Mouse (Mus musculus): Measurements from ENCODE around the gene Ldha. TPM values are rescaled to one million over a fixed set of nuclear protein-coding genes. Genes with fewer than 3 reads are reported as not detected.

The Ldha gene
- total and polyA plus RNA-seq, 2 experiments from 2014 or later, result 1,604 to 1,727 TPM

- Histone ChIP-seq H3K9me3 (replicated peaks; ENCODE audit: control insufficient read depth, low read length) (no peaks in the 10 kb centered on the region), H3K27me3 (ENCODE audit: control insufficient read depth, insufficient read depth, low read length) (no peaks in the 10 kb centered on the region), H3K4me2 (ENCODE audit: low read depth, low read length) (no peak overlapping the region), H3K27ac (ENCODE audit: low read depth) (no peak overlapping the region), H3K36me3 (replicated peaks; ENCODE audit: control insufficient read depth, insufficient read depth, low read length) (peaks cover 87% of the 10 kb centered on the region), H3K9ac (replicated peaks; ENCODE audit: low read depth, low read length) (no peak overlapping the region), H3K4me3 (ENCODE audit: low read depth, low read length) (no peak overlapping the region), H3K4me1 (ENCODE audit: control insufficient read depth, insufficient read depth) (no peaks in the 10 kb centered on the region)
- DNase-seq (ENCODE audit: low spot score), result no peak
- 83% methylated on average over 1 of the region's 1 CpGs for WGBS
- no peak for TF ChIP-seq CTCF (IDR thresholded peaks at IDR 0.05; ENCODE audit: low read depth)
- no peak for TF ChIP-seq EP300 (IDR thresholded peaks at IDR 0.05; ENCODE audit: low read depth)
- no peak for ATAC-seq (ENCODE audit: insufficient read depth, low read depth)
Observed at GRCm38 (mm10) chr7:46852666-46853065, 11.4 kb downstream of the Ldha start.

GRCm38 (mm10) chr7:46853365-46853764, 12.1 kb downstream of the Ldha start:
- Histone ChIP-seq H3K27ac (ENCODE audit: low read depth) (no peak overlapping the region; the same call in 1 of the 2 replicates), H3K4me1 (ENCODE audit: control insufficient read depth, insufficient read depth) (no peaks in the 10 kb centered on the region), H3K9me3 (replicated peaks; ENCODE audit: control insufficient read depth, low read length) (no peaks in the 10 kb centered on the region), H3K4me2 (ENCODE audit: low read depth, low read length) (no peak overlapping the region), H3K36me3 (replicated peaks; ENCODE audit: control insufficient read depth, insufficient read depth, low read length) (peaks cover 80% of the 10 kb centered on the region), H3K9ac (replicated peaks; ENCODE audit: low read depth, low read length) (no peak overlapping the region), H3K27me3 (ENCODE audit: control insufficient read depth, insufficient read depth, low read length) (no peaks in the 10 kb centered on the region), H3K4me3 (ENCODE audit: low read depth, low read length) (no peak overlapping the region)
- 76% methylated on average over 9 of the region's 9 CpGs for WGBS
- ATAC-seq (ENCODE audit: insufficient read depth, low read depth) (no peak), DNase-seq (ENCODE audit: low spot score) (no peak)
- no peak for TF ChIP-seq EP300 (IDR thresholded peaks at IDR 0.05; ENCODE audit: low read depth)

GRCm38 (mm10) chr7:46855866-46856560, 14.7 kb downstream of the Ldha start:
- no peaks in the 10 kb centered on the region for H3K9me3 ChIP-seq (replicated peaks; ENCODE audit: control insufficient read depth, low read length)
- no peak overlapping the region for H3K4me3 ChIP-seq (ENCODE audit: low read depth, low read length)
- peaks cover 54% of the 10 kb centered on the region for H3K36me3 ChIP-seq (replicated peaks; ENCODE audit: control insufficient read depth, insufficient read depth, low read length)
- H3K4me1 ChIP-seq (ENCODE audit: control insufficient read depth, insufficient read depth), result no peaks in the 10 kb centered on the region
- no peak overlapping the region for H3K4me2 ChIP-seq (ENCODE audit: low read depth, low read length)
- no peak overlapping the region for H3K27ac ChIP-seq (ENCODE audit: low read depth)
- 64% methylated on average over 7 of the region's 7 CpGs for WGBS
- DNase-seq (ENCODE audit: low spot score) (no peak), ATAC-seq (ENCODE audit: insufficient read depth, low read depth) (no peak)
- TF ChIP-seq EP300 (IDR thresholded peaks at IDR 0.05; ENCODE audit: low read depth) (no peak), CTCF (IDR thresholded peaks at IDR 0.05; ENCODE audit: low read depth) (no peak)
- H3K9ac ChIP-seq (replicated peaks; ENCODE audit: low read depth, low read length), result no peak overlapping the region
- H3K27me3 ChIP-seq (ENCODE audit: control insufficient read depth, insufficient read depth, low read length), result no peaks in the 10 kb centered on the region

- H3K4me1 ChIP-seq (ENCODE audit: control insufficient read depth, insufficient read depth), result no peaks in the 10 kb centered on the region
- TF ChIP-seq CTCF (IDR thresholded peaks at IDR 0.05; ENCODE audit: low read depth) (no peak), EP300 (IDR thresholded peaks at IDR 0.05; ENCODE audit: low read depth) (no peak)
- 75% methylated on average over 9 of the region's 9 CpGs for WGBS
Observed at GRCm38 (mm10) chr7:46857436-46857835, 16.2 kb downstream of the Ldha start.

GRCm38 (mm10) chr7:46859031-46859430, 17.8 kb downstream of the Ldha start:
- ATAC-seq (ENCODE audit: insufficient read depth, low read depth) (no peak), DNase-seq (ENCODE audit: low spot score) (no peak)
- 58% methylated on average over 6 of the region's 6 CpGs for WGBS
- Histone ChIP-seq H3K4me1 (ENCODE audit: control insufficient read depth, insufficient read depth) (no peaks in the 10 kb centered on the region), H3K27ac (ENCODE audit: low read depth) (no peak overlapping the region), H3K36me3 (replicated peaks; ENCODE audit: control insufficient read depth, insufficient read depth, low read length) (peaks cover 24% of the 10 kb centered on the region), H3K4me2 (ENCODE audit: low read depth, low read length) (no peak overlapping the region), H3K4me3 (ENCODE audit: low read depth, low read length) (no peak overlapping the region), H3K9ac (replicated peaks; ENCODE audit: low read depth, low read length) (no peak overlapping the region), H3K27me3 (ENCODE audit: control insufficient read depth, insufficient read depth, low read length) (no peaks in the 10 kb centered on the region), H3K9me3 (replicated peaks; ENCODE audit: control insufficient read depth, low read length) (no peaks in the 10 kb centered on the region)
- TF ChIP-seq EP300 (IDR thresholded peaks at IDR 0.05; ENCODE audit: low read depth) (no peak), CTCF (IDR thresholded peaks at IDR 0.05; ENCODE audit: low read depth) (no peak)

More at GRCm38 (mm10) chr7:46857436-46857835, 16.2 kb downstream of the Ldha start:
- Histone ChIP-seq H3K27ac (ENCODE audit: low read depth) (no peak overlapping the region), H3K27me3 (ENCODE audit: control insufficient read depth, insufficient read depth, low read length) (no peaks in the 10 kb centered on the region), H3K9ac (replicated peaks; ENCODE audit: low read depth, low read length) (no peak overlapping the region), H3K4me2 (ENCODE audit: low read depth, low read length) (no peak overlapping the region), H3K9me3 (replicated peaks; ENCODE audit: control insufficient read depth, low read length) (no peaks in the 10 kb centered on the region), H3K36me3 (replicated peaks; ENCODE audit: control insufficient read depth, insufficient read depth, low read length) (peaks cover 40% of the 10 kb centered on the region), H3K4me3 (ENCODE audit: low read depth, low read length) (no peak overlapping the region)
- ATAC-seq (ENCODE audit: insufficient read depth, low read depth) (no peak), DNase-seq (ENCODE audit: low spot score) (no peak)

GRCm38 (mm10) chr7:46860996-46861395, 19.7 kb downstream of the Ldha start, which contains the start of gene Ldhc:
TSS of gene Ldhc (plus strand) at chr7:46861203.
- H3K36me3 ChIP-seq (replicated peaks; ENCODE audit: control insufficient read depth, insufficient read depth, low read length), result peaks cover 6% of the 10 kb centered on the region
- WGBS, result 35% methylated on average over 10 of the region's 10 CpGs
- no peak for ATAC-seq (ENCODE audit: insufficient read depth, low read depth)
- H3K9ac ChIP-seq (replicated peaks; ENCODE audit: low read depth, low read length), result no peak within 1 kb of the TSS
- H3K4me2 ChIP-seq (ENCODE audit: low read depth, low read length), result no peak within 1 kb of the TSS
- no peak for TF ChIP-seq EP300 (IDR thresholded peaks at IDR 0.05; ENCODE audit: low read depth)
- TF ChIP-seq CTCF (IDR thresholded peaks at IDR 0.05; ENCODE audit: low read depth), result no peak
- no peaks in the 10 kb centered on the region for H3K4me1 ChIP-seq (ENCODE audit: control insufficient read depth, insufficient read depth)
- H3K4me3 ChIP-seq (ENCODE audit: low read depth, low read length), result no peak within 1 kb of the TSS
- H3K27ac ChIP-seq (ENCODE audit: low read depth), result no peak within 1 kb of the TSS
- no peak for DNase-seq (ENCODE audit: low spot score)
- no peaks in the 10 kb centered on the region for H3K9me3 ChIP-seq (replicated peaks; ENCODE audit: control insufficient read depth, low read length)
- no peaks in the 10 kb centered on the region for H3K27me3 ChIP-seq (ENCODE audit: control insufficient read depth, insufficient read depth, low read length)
